Mouse (Mus musculus) hindbrain, embryonic 14.5 days (tissue): ENCODE data around the gene Hoxd12. TPM values are rescaled to one million over a fixed set of nuclear protein-coding genes. Genes with fewer than 3 reads are reported as not detected.

ENCODE experiments used
- ATAC-seq: fragments of 200-750 bp; cut with Nextera tagmentation; 2 replicates; pipeline ENCODE4 v1.8.0; 2017; ENCODE audit warnings: moderate number of reproducible peaks, mild to moderate bottlenecking, moderate TSS enrichment, moderate library complexity; ENCODE audit not compliant: low FRiP score
- DNase-seq: peaks from one replicate; pipeline ENCODE4 v3.0.0-alpha.2; 2015; ENCODE audit warnings: low spot score
- H3K27ac ChIP-seq: fragments of 300-500 bp; sonication (generic); 2 replicates; pipeline ENCODE4 v1.5.1; 2014; ENCODE audit warnings: mild to moderate bottlenecking, moderate library complexity
- H3K27me3 ChIP-seq: fragments of 300-500 bp; sonication (generic); 2 replicates; pipeline ENCODE4 v1.6.1; 2014; ENCODE audit warnings: mild to moderate bottlenecking, low read length, mixed read lengths; ENCODE audit not compliant: control insufficient read depth, insufficient read depth
- H3K36me3 ChIP-seq: fragments of 300-500 bp; sonication (generic); replicated peaks from 2 replicates; pipeline ENCODE4 v1.6.1; 2014; ENCODE audit not compliant: control insufficient read depth, insufficient read depth
- H3K4me1 ChIP-seq: fragments of 300-500 bp; sonication (generic); replicated peaks from 2 replicates; pipeline ENCODE4 v1.6.1; 2014; ENCODE audit warnings: antibody characterized with exemption, low read length, mixed read lengths; ENCODE audit not compliant: control insufficient read depth, insufficient read depth
- H3K4me2 ChIP-seq: fragments of 300-500 bp; sonication (generic); replicated peaks from 2 replicates; pipeline ENCODE4 v1.6.1; 2014; ENCODE audit warnings: mild to moderate bottlenecking, moderate library complexity
- H3K4me3 ChIP-seq: fragments of 300-500 bp; sonication (generic); replicated peaks from 2 replicates; pipeline ENCODE4 v1.5.1; 2014; ENCODE audit warnings: mild to moderate bottlenecking, low read length
- H3K9ac ChIP-seq: fragments of 300-500 bp; sonication (generic); 2 replicates; pipeline ENCODE4 v1.6.1; 2014
- H3K9me3 ChIP-seq: fragments of 300-500 bp; sonication (generic); 2 replicates; pipeline ENCODE4 v1.6.1; 2016; ENCODE audit warnings: low read length; ENCODE audit not compliant: control insufficient read depth
- WGBS: fragments of 180-500 bp; shearing (Covaris S2); extraction: QIAGEN DNeasy Blood & Tissue Kit; methylation state at CpG from one replicate; pipeline ENCODE4 v1.1.7; 2014; 5-methylcytosine and 5-hydroxymethylcytosine counted together
- polyA plus RNA-seq: library from polyadenylated mRNA; unstranded; fragments of >200 nt; fragmentation: Nextera tagmentation; extraction: Ambion mirVana; gene quantifications from 2 replicates; pipeline ENCODE4 v1.2.1, GENCODE M21; 2014

Gene Hoxd12
- polyA plus RNA-seq, 1 experiment from 2014 or later, result not detected

GRCm38 (mm10) chr2:74678891-74679595 lies 4.2 kb downstream of the Hoxd12 start, which contains the start of gene Hoxd11:
Hoxd11 (plus strand) TSS chr2:74679557.
- 2% methylated on average over 15 of the region's 15 CpGs for WGBS
- H3K4me2 ChIP-seq, result no peak within 1 kb of the TSS
- no peak within 1 kb of the TSS for H3K9ac ChIP-seq
- H3K9me3 ChIP-seq, result no peaks in the 10 kb centered on the region
- H3K27ac ChIP-seq, result no peak within 1 kb of the TSS
- no peak within 1 kb of the TSS for H3K4me3 ChIP-seq
- H3K36me3 ChIP-seq, result no peaks in the 10 kb centered on the region
- ATAC-seq, result no peak
- DNase-seq, result no peak
- no peaks in the 10 kb centered on the region for H3K4me1 ChIP-seq
- peaks cover 99% of the 10 kb centered on the region for H3K27me3 ChIP-seq

GRCm38 (mm10) chr2:74679596-74679971 lies 4.8 kb downstream of the Hoxd12 start:
- Histone ChIP-seq H3K27me3 (peaks cover 99% of the 10 kb centered on the region), H3K9me3 (no peaks in the 10 kb centered on the region), H3K4me3 (no peak overlapping the region), H3K4me2 (no peak overlapping the region), H3K27ac (no peak overlapping the region), H3K9ac (no peak overlapping the region), H3K36me3 (no peaks in the 10 kb centered on the region), H3K4me1 (no peaks in the 10 kb centered on the region)
- DNase-seq (no peak), ATAC-seq (no peak)
- WGBS, result under 1% methylated on average over 26 of the region's 26 CpGs

- H3K36me3 ChIP-seq, result no peaks in the 10 kb centered on the region
- H3K27me3 ChIP-seq, result peaks cover 99% of the 10 kb centered on the region
- ATAC-seq, result no peak
- no peak overlapping the region for H3K9ac ChIP-seq
- H3K27ac ChIP-seq, result no peak overlapping the region
- no peak for DNase-seq
- H3K4me3 ChIP-seq, result no peak overlapping the region
- under 1% methylated on average over 23 of the region's 23 CpGs for WGBS
- H3K4me1 ChIP-seq, result no peaks in the 10 kb centered on the region
- no peaks in the 10 kb centered on the region for H3K9me3 ChIP-seq
- no peak overlapping the region for H3K4me2 ChIP-seq
Measured at GRCm38 (mm10) chr2:74679980-74680379, 5.2 kb downstream of the Hoxd12 start.

GRCm38 (mm10) chr2:74680561-74681398 lies 6.0 kb downstream of the Hoxd12 start:
- H3K4me3 ChIP-seq, result no peak overlapping the region
- no peak for DNase-seq
- no peak overlapping the region for H3K27ac ChIP-seq
- H3K9me3 ChIP-seq, result no peaks in the 10 kb centered on the region
- H3K4me1 ChIP-seq, result no peaks in the 10 kb centered on the region
- WGBS, result 1% methylated on average over 21 of the region's 21 CpGs
- H3K9ac ChIP-seq, result no peak overlapping the region
- no peak overlapping the region for H3K4me2 ChIP-seq
- ATAC-seq, result no peak
- no peaks in the 10 kb centered on the region for H3K36me3 ChIP-seq
- H3K27me3 ChIP-seq, result peaks cover 99% of the 10 kb centered on the region

DNA sequence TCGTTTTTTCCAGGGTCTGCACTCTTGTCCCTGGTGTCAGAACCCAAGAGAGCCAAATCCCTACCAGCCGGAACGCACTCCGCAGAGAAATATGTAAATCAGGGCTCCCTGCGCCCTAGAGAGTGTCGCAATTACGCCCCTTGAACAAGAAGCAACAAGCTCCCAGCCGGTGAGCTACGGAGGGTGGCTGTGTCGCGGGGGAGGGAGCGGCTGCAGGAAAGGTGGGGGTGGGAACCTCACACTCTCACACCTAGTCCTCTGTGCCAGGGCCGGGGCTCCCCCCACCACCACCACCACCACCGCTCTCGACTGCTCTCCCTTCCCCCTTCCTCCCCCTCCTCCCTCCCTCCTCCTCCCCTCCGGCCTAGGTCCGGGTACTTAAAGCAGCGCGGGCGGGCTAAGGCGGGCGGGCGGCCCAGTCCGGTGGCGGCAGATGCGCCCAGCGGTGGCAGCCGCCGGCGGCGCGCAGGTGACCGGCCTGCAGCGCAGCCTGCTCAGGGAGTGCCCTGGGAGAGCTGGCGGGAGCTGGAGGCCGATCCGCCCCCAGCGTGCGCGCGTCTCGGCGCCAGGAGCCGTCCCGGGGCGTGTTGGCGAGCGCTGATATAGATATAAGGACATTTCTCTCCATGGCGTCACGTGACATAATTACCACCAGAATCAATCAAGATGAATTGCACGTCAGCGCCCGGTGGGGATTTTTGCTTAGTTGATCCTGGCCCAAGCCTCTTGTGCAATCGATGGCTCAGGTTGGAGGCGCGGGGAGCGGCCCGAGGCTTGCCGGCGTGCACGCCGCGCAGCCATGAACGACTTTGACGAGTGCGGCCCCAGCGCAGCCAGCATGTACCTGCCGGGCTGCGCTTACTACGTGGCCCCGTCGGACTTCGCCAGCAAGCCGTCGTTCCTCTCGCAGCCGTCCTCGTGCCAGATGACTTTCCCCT lies 7.0 kb downstream of the Hoxd12 start:
- peaks cover 99% of the 10 kb centered on the region for H3K27me3 ChIP-seq
- ATAC-seq (no peak), DNase-seq (no peak)
- H3K4me1 ChIP-seq, result no peaks in the 10 kb centered on the region
- no peak overlapping the region for H3K27ac ChIP-seq
- no peaks in the 10 kb centered on the region for H3K9me3 ChIP-seq
- H3K4me3 ChIP-seq, result no peak overlapping the region
- no peak overlapping the region for H3K4me2 ChIP-seq
- H3K36me3 ChIP-seq, result no peaks in the 10 kb centered on the region
- under 1% methylated on average over 70 of the region's 78 CpGs for WGBS
- H3K9ac ChIP-seq, result no peak overlapping the region

DNA sequence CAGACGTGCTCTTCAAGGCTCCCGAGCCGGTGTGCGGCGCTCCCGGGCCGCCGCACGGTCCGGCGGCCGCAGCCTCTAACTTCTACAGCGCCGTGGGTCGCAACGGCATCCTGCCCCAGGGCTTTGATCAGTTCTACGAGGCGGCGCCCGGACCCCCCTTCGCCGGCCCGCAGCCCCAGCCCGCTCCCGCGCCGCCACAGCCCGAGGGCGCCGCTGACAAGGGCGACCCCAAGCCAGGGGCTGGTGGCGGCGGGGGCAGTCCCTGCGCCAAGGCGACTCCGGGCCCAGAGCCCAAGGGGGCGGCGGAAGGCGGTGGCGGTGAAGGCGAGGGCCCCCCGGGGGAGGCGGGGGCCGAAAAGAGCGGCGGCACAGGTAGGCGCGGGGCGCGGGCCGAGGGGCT lies 8.0 kb downstream of the Hoxd12 start:
- ATAC-seq, result no peak
- H3K9ac ChIP-seq, result no peak overlapping the region
- WGBS, result 1% methylated on average over 49 of the region's 51 CpGs
- H3K27ac ChIP-seq, result no peak overlapping the region
- H3K4me1 ChIP-seq, result no peaks in the 10 kb centered on the region
- peaks cover 99% of the 10 kb centered on the region for H3K27me3 ChIP-seq
- H3K9me3 ChIP-seq, result no peaks in the 10 kb centered on the region
- H3K36me3 ChIP-seq, result no peaks in the 10 kb centered on the region
- no peak for DNase-seq
- peak overlapping the region; percentile 15; the same call in 1 of the 2 replicates for H3K4me2 ChIP-seq
- no peak overlapping the region for H3K4me3 ChIP-seq

DNA sequence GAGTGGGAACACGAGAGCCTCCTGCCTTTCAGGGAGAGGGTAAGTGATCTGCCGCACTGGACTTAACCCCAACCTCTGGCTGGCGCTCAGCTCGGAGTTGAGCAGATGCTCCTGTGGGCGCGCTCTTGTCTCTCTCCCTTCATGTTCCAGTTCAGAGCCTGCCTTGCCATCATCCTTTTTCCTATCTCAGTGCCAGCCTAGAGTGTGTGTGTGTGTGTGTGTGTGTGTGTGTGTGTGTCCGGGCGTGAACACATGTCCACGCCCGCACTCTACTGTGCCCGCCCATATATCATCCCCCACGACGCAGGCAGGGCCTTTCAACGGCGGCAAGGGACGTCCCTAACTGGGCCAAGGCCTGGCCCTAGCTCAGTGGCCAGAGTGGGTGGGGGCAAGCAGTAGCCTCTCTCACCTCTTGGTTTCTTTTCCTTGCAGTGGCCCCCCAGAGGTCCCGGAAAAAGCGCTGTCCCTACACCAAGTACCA lies 8.7 kb downstream of the Hoxd12 start:
- DNase-seq, result no peak

GRCm38 (mm10) chr2:74684106-74684505 lies 9.3 kb downstream of the Hoxd12 start:
- ATAC-seq (no peak), DNase-seq (no peak)
- H3K27me3 ChIP-seq, result peaks cover 99% of the 10 kb centered on the region
- no peak overlapping the region for H3K27ac ChIP-seq
- no peaks in the 10 kb centered on the region for H3K9me3 ChIP-seq
- no peak overlapping the region for H3K4me3 ChIP-seq
- no peaks in the 10 kb centered on the region for H3K36me3 ChIP-seq
- no peaks in the 10 kb centered on the region for H3K4me1 ChIP-seq
- no peak overlapping the region for H3K4me2 ChIP-seq
- 1% methylated on average over 12 of the region's 12 CpGs for WGBS
- no peak overlapping the region for H3K9ac ChIP-seq

More for the DNA sequence above, 8.7 kb downstream of the Hoxd12 start:
- no peak overlapping the region for H3K27ac ChIP-seq
- H3K4me3 ChIP-seq, result no peak overlapping the region
- H3K27me3 ChIP-seq, result peaks cover 99% of the 10 kb centered on the region
- no peaks in the 10 kb centered on the region for H3K9me3 ChIP-seq
- WGBS, result 1% methylated on average over 17 of the region's 18 CpGs
- ATAC-seq, result no peak
- no peak overlapping the region for H3K9ac ChIP-seq
- no peaks in the 10 kb centered on the region for H3K36me3 ChIP-seq
- no peaks in the 10 kb centered on the region for H3K4me1 ChIP-seq
- no peak overlapping the region for H3K4me2 ChIP-seq
